Mouse (Mus musculus) layer of hippocampus, adult 2 months (tissue): ENCODE results near the gene Ust. TPM values are rescaled to one million over a fixed set of nuclear protein-coding genes. Genes with fewer than 3 reads are reported as not detected.

Source experiments
- DNase-seq, 2 experiments: peaks; one replicate each; pipeline ENCODE4 v3.0.0; 2022; ENCODE audit warnings: low spot score in 2 of 2
- H3K27ac ChIP-seq: fragments of 200-600 bp; 2 replicates; pipeline ENCODE4 v1.8.1; 2022
- H3K4me3 ChIP-seq: fragments of 200-600 bp; 2 replicates; pipeline ENCODE4 v1.8.1; 2022; ENCODE audit warnings: mild to moderate bottlenecking
- CTCF ChIP-seq: fragments of 200-600 bp; conservative IDR thresholded peaks from 2 replicates; pipeline ENCODE4 v1.8.1; 2022; ENCODE audit warnings: antibody characterized with exemption, mild to moderate bottlenecking, moderate library complexity
- total RNA-seq, 2 experiments: library from RNA; stranded (reverse); gene quantifications; 2 replicates each; pipeline ENCODE4 v1.2.3; 2021

The Ust gene
- total RNA-seq, 2 experiments from 2014 or later, result 62.3 to 64.1 TPM

GRCm38 (mm10) chr10:8519014-8519491, 428 bp upstream of the Ust start:
- H3K27ac ChIP-seq, result peak overlapping the region; percentile 86
- peak in 1 of 2 experiments; percentile 23 for DNase-seq
- peak overlapping the region; percentile 89 for H3K4me3 ChIP-seq
- TF ChIP-seq CTCF, result peak; percentile 61

DNA sequence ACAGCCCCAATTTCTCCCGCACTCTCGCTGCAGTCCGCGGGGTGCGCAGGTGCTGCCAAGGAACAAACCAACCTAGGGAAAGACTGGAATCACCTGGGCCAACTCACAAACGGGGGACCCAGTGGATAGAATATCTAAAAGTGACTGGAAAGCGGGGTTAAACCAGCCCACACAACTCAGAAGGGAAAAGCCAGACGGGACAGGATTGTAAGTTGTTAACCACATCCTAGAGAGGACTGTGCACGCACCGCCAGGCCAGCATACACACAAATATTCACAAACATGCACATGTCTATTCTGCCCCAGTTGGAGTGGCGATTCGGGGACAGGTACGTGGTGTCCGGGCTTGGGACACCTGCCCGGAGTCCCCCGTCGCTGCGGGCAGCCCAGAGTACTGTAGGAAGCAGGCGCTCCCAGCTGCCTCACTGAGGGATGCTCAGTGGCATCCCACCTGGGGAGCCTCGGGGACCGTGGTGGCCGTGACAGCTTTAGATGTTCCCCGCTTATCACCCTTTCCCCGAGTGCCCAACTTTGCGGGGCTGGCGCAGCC, 959 bp downstream of the Ust start:
- H3K4me3 ChIP-seq, result peak overlapping the region; percentile 89
- H3K27ac ChIP-seq, result peak overlapping the region; percentile 86
- TF ChIP-seq CTCF, result no peak
- DNase-seq, result no peak

DNA sequence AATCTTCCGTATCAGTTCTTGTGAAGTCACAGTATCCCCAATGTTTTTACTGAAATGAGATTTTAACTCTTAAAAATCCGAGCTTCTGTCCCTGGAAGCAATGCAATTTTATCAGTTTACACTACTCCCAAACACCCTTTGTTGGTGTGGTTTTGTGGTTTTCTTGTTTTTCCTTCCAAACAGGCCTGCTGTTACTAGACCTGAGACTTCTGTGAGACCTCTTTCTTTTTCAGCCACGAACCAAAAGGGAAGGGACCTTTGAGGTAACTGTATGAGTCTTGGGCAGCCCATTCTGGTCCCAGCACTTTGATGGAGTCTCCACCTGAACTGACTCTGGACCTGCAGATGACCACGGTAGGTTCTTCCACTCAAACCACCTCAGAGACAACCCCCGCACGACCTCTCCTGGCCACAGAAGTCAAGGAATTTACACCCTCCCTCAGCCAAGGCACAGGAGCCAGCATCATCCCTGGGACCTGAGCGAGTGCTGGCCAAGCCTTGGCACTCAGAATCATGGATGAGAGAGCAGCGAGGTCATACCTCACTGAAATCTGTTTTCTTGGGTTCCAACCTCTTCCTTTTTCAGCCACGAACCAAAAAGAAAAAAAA, 1.6 kb downstream of the Ust start:
- DNase-seq, result no peak
- Histone ChIP-seq H3K27ac (peak overlapping the region; percentile 86), H3K4me3 (peak overlapping the region; percentile 89)
- TF ChIP-seq CTCF, result peak; percentile 16; the same call in 1 of the 2 replicates

GRCm38 (mm10) chr10:8513690-8514089, 4.9 kb downstream of the Ust start:
- no peak overlapping the region for H3K4me3 ChIP-seq
- H3K27ac ChIP-seq, result no peak overlapping the region
- no peak for DNase-seq
- no peak for TF ChIP-seq CTCF

GRCm38 (mm10) chr10:8512222-8512621, 6.4 kb downstream of the Ust start:
- Histone ChIP-seq H3K4me3 (no peak overlapping the region; the same call in 1 of the 2 replicates), H3K27ac (peak overlapping the region; percentile 60)
- no peak for TF ChIP-seq CTCF
- DNase-seq, result peak in 1 of 2 experiments; percentile 57

GRCm38 (mm10) chr10:8511760-8512159, 6.9 kb downstream of the Ust start:
- no peak for TF ChIP-seq CTCF
- peak overlapping the region; percentile 60 for H3K27ac ChIP-seq
- no peak overlapping the region; the same call in 1 of the 2 replicates for H3K4me3 ChIP-seq
- DNase-seq, result peak; percentile 25 to 33

- TF ChIP-seq CTCF, result no peak
- no peak overlapping the region; the same call in 1 of the 2 replicates for H3K27ac ChIP-seq
- no peak overlapping the region for H3K4me3 ChIP-seq
- DNase-seq, result no peak
Measured at GRCm38 (mm10) chr10:8506247-8506573, 12.4 kb downstream of the Ust start.

- Histone ChIP-seq H3K4me3 (no peak overlapping the region), H3K27ac (peak overlapping the region; percentile 63)
- no peak for DNase-seq
- no peak for TF ChIP-seq CTCF
Measured at GRCm38 (mm10) chr10:8505346-8506246, 13.0 kb downstream of the Ust start.

DNA sequence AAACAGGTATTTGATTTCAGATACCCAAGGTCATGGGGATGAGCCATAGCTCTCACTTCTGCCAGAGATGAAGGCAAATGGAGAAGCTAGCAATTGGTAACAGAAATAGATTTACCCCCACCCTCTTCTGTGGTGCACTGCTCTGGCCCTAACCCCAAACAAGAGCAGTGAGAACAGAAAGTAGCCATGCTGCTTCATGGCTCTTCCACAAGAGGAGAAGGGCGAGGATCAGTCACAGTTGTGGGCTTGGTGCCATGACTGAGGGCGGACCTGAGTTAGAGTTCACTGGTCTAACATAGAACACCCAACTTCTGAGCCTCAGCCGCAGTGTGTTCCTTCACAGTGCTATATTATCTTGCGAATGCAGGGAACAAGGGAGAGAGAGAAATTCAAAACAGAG, 13.8 kb downstream of the Ust start:
- no peak overlapping the region for H3K4me3 ChIP-seq
- peak overlapping the region; percentile 58; the same call in 1 of the 2 replicates for H3K27ac ChIP-seq
- no peak for DNase-seq
- TF ChIP-seq CTCF, result no peak

DNA sequence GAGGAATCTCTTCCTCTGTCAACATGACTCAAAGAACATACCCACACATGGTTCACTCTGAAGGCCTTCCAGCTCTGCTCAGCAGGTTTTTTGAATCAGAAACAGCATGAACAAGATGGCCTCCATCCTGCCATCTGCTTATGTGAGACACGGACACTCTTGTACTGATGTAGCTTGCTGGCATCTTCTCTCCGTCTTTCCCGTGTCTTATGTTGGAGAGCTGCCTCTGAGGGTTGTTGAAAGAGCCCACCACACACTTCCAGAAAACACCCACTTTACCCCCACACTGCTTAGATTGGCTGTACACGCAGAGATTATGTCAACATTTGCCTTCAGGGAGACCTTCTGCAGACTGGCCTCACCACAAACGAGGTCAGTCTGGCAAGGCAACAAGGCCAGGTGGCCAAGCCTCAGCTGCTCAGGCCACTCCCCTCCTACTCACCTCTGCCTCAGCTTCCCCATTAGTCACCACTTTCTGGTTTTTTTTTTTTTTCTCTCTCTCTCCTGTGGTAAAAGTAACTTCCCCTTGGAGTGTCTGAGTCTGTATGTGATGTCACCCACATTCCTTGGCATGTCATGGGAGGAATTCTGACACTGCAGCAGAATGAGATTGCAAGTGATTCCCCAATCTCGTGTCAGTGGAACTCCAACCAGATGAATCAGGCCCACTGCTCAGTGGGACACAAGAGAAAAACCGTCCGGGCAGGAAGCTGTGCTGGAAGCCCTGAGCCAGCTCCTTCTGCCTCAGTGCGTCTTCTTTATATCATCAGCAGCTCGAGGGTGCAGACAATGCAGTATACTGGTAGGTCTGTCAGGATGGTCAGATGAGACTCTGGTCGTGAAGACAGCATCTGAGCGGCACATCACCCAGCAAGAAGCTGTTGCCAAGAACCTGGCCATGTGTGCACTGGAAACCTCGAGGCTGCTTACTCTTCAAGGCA, 19.4 kb downstream of the Ust start:
- peak; percentile 21 to 43 for DNase-seq
- no peak for TF ChIP-seq CTCF
- no peak overlapping the region for H3K4me3 ChIP-seq
- peak overlapping the region; percentile 61 for H3K27ac ChIP-seq

- TF ChIP-seq CTCF, result no peak
- Histone ChIP-seq H3K4me3 (no peak overlapping the region), H3K27ac (no peak overlapping the region)
- DNase-seq, result no peak
Measured at GRCm38 (mm10) chr10:8495543-8496141, 23.0 kb downstream of the Ust start.
